Mouse (Mus musculus): ENCODE results near the gene Sh3kbp1.

- TF ChIP-seq CTCF (IDR thresholded peaks at IDR 0.05) (no peak), EP300 (IDR thresholded peaks at IDR 0.05) (no peak)
These were observed 35.4 kb upstream of the Sh3kbp1 start for GRCm38 (mm10) chrX:159591633-159592032.
